Mouse (Mus musculus): ENCODE data around the gene Klra2. TPM values are rescaled to one million over a fixed set of nuclear protein-coding genes. Genes with fewer than 3 reads are reported as not detected.
"Not testable (repeated sequence)": the region's sequence is repeated elsewhere in the genome, so short reads cannot be mapped to it uniquely, and the experiment has no call there.

Klra2 gene
- 0.20 and 0.29 TPM in 2 replicates for polyA plus RNA-seq (2015; fragmentation: Nextera tagmentation; extraction: Ambion mirVana)

DNA sequence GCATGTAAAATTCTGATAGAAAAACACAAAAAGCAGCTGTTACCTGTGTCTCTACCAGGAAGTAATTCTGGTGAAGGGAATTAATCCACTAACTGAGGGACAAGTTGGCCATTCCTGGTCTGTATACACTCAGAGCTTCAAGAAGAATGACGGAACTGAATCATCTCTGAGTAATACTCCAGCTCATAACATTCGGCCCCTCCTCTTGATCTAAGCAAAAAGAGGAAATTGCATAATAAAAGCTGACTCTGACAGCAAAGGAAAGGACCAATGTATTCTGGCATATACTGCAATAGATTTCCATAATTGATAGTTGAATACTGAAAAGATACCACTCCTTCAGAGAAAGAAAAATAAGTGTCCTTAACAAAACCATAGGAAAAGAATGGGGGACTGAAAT lies at the start of gene Klra2:
Gene Klra2, minus strand, starts transcription at position 157 of the 400 bp plus-strand sequence.
- Histone ChIP-seq H3K4me3 (replicated peaks; ENCODE audit: low read depth, low read length) (no peak within 1 kb of the TSS), H3K9ac (ENCODE audit: low read depth, low read length) (no peak within 1 kb of the TSS), H3K36me3 (ENCODE audit: insufficient read depth, low read length) (no peaks in the 10 kb centered on the region), H3K4me1 (replicated peaks; ENCODE audit: insufficient read depth, low read length) (no peaks in the 10 kb centered on the region), H3K9me3 (replicated peaks; ENCODE audit: low read length) (no peaks in the 10 kb centered on the region), H3K27ac (no peak within 1 kb of the TSS), H3K4me2 (ENCODE audit: low read length) (no peak within 1 kb of the TSS), H3K27me3 (ENCODE audit: insufficient read depth, low read length) (no peaks in the 10 kb centered on the region)
- WGBS = 81% methylated on average over 2 of the region's 2 CpGs
- no peak for DNase-seq (ENCODE audit: low spot score)
- no peak for ATAC-seq (replicated peaks; ENCODE audit: low FRiP score, low read depth)
- TF ChIP-seq CTCF (IDR thresholded peaks at IDR 0.05; ENCODE audit: low read depth) = no peak

GRCm38 (mm10) chr6:131294435-131295112 lies 47.4 kb upstream of the Klra2 start:
- no peak overlapping the region for H3K4me3 ChIP-seq (replicated peaks; ENCODE audit: low read depth, low read length)
- H3K27me3 ChIP-seq (ENCODE audit: insufficient read depth, low read length) = no peaks in the 10 kb centered on the region
- no peak overlapping the region for H3K9ac ChIP-seq (ENCODE audit: low read depth, low read length)
- WGBS = 83% methylated on average over 5 of the region's 5 CpGs
- H3K27ac ChIP-seq = no peak overlapping the region
- ATAC-seq (replicated peaks; ENCODE audit: low FRiP score, low read depth) (no peak), DNase-seq (ENCODE audit: low spot score) (no peak)
- no peak overlapping the region for H3K4me2 ChIP-seq (ENCODE audit: low read length)
- H3K9me3 ChIP-seq (replicated peaks; ENCODE audit: low read length) = no peaks in the 10 kb centered on the region
- no peak for TF ChIP-seq CTCF (IDR thresholded peaks at IDR 0.05; ENCODE audit: low read depth)
- no peaks in the 10 kb centered on the region for H3K36me3 ChIP-seq (ENCODE audit: insufficient read depth, low read length)
- H3K4me1 ChIP-seq (replicated peaks; ENCODE audit: insufficient read depth, low read length) = peaks cover 11% of the 10 kb centered on the region; the same call in 1 of the 2 replicates

GRCm38 (mm10) chr6:131293916-131294315 lies 46.8 kb upstream of the Klra2 start:
- Histone ChIP-seq H3K4me3 (replicated peaks; ENCODE audit: low read depth, low read length) (no peak overlapping the region), H3K4me1 (replicated peaks; ENCODE audit: insufficient read depth, low read length) (peaks cover 11% of the 10 kb centered on the region; the same call in 1 of the 2 replicates), H3K9me3 (replicated peaks; ENCODE audit: low read length) (no peaks in the 10 kb centered on the region), H3K9ac (ENCODE audit: low read depth, low read length) (no peak overlapping the region), H3K4me2 (ENCODE audit: low read length) (no peak overlapping the region), H3K36me3 (ENCODE audit: insufficient read depth, low read length) (no peaks in the 10 kb centered on the region), H3K27ac (no peak overlapping the region), H3K27me3 (ENCODE audit: insufficient read depth, low read length) (no peaks in the 10 kb centered on the region)
- no peak for TF ChIP-seq CTCF (IDR thresholded peaks at IDR 0.05; ENCODE audit: low read depth)
- DNase-seq (ENCODE audit: low spot score) (no peak), ATAC-seq (replicated peaks; ENCODE audit: low FRiP score, low read depth) (no peak)
- 84% methylated on average over 5 of the region's 5 CpGs for WGBS

DNA sequence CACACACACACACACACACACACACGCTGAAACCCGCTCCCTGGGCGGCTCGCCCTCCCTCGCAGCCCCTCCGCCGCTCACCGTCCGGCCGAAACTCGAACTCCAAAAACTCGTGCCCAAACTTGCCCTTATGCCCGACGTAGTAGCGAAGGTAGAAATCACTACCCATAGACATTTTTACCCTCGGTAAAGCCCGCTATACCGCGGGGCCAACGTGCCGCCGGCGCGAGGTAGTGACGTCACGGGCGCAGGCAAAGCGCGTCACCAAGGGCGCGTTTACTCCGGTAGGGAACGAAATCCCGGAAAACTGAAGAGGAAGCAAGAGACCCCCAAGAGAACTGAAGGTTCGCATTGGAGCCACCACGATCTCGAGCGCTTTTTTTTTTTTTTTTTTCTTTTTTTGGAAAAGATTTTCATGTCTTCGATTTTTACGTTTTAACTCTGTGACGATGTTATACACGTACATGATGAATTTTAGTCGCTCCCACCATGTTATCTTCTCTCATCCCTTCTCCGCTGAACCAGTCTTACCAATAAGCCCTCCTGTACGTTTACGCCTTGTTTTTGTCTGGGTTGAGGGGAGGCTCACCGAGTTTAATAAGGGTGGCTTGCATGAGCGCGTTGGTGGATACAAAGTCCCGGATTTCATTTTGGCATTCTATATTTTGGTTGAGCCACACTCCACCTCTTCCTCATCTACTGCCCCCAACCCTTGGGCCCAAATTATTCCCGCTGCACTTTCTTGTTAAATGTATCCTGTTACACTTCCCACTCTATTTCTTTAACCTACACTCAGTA lies 46.0 kb upstream of the Klra2 start, which contains the start of gene Magohb:
Gene Magohb, minus strand, starts transcription at position 254 of the 798 bp plus-strand sequence.
- H3K9ac ChIP-seq (ENCODE audit: low read depth, low read length) = peak within 1 kb of the TSS; percentile 65
- peaks cover 11% of the 10 kb centered on the region; the same call in 1 of the 2 replicates for H3K4me1 ChIP-seq (replicated peaks; ENCODE audit: insufficient read depth, low read length)
- H3K4me3 ChIP-seq (replicated peaks; ENCODE audit: low read depth, low read length) = peak within 1 kb of the TSS; percentile 60
- no peak for TF ChIP-seq CTCF (IDR thresholded peaks at IDR 0.05; ENCODE audit: low read depth)
- no peaks in the 10 kb centered on the region for H3K9me3 ChIP-seq (replicated peaks; ENCODE audit: low read length)
- H3K36me3 ChIP-seq (ENCODE audit: insufficient read depth, low read length) = no peaks in the 10 kb centered on the region
- peak within 1 kb of the TSS; percentile 67 for H3K4me2 ChIP-seq (ENCODE audit: low read length)
- H3K27ac ChIP-seq = peak within 1 kb of the TSS; percentile 55
- peak; percentile 90 for ATAC-seq (replicated peaks; ENCODE audit: low FRiP score, low read depth)
- peak; percentile 81 for DNase-seq (ENCODE audit: low spot score)
- H3K27me3 ChIP-seq (ENCODE audit: insufficient read depth, low read length) = no peaks in the 10 kb centered on the region
- WGBS = 2% methylated on average over 51 of the region's 51 CpGs

- Histone ChIP-seq H3K9ac (ENCODE audit: low read depth, low read length) (peak overlapping the region; percentile 65), H3K4me2 (ENCODE audit: low read length) (peak overlapping the region; percentile 67), H3K9me3 (replicated peaks; ENCODE audit: low read length) (no peaks in the 10 kb centered on the region), H3K36me3 (ENCODE audit: insufficient read depth, low read length) (peaks cover 5% of the 10 kb centered on the region; the same call in 1 of the 2 replicates), H3K27ac (peak overlapping the region; percentile 55), H3K4me1 (replicated peaks; ENCODE audit: insufficient read depth, low read length) (peaks cover 11% of the 10 kb centered on the region; the same call in 1 of the 2 replicates), H3K4me3 (replicated peaks; ENCODE audit: low read depth, low read length) (peak overlapping the region; percentile 60), H3K27me3 (ENCODE audit: insufficient read depth, low read length) (no peaks in the 10 kb centered on the region)
- DNase-seq (ENCODE audit: low spot score) (peak; percentile 48), ATAC-seq (replicated peaks; ENCODE audit: low FRiP score, low read depth) (peak; percentile 52)
- 11% methylated on average over 10 of the region's 10 CpGs for WGBS
- TF ChIP-seq CTCF (IDR thresholded peaks at IDR 0.05; ENCODE audit: low read depth) = no peak
These were observed 45.3 kb upstream of the Klra2 start for GRCm38 (mm10) chr6:131292276-131292990.

DNA sequence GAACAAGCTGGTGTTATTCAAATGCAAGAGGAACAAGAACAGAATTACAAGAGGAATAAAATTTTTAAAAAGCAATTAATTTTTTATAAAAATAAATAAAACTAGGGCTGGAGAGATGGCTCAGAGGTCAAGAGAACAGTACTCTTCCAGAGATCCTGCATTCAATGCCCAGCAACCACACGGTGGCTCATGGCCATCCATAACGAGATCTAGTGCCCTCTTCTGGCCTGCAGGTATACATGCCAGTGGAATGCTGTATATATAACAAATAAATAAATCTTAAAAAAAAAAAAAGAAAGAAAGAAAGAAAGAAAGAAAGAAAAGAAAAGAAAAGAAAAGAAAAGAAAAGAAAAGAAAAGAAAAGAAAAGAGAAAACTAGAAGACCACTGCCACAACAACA lies 43.3 kb upstream of the Klra2 start:
- ATAC-seq (replicated peaks; ENCODE audit: low FRiP score, low read depth) = no peak
- no peaks in the 10 kb centered on the region for H3K9me3 ChIP-seq (replicated peaks; ENCODE audit: low read length)
- TF ChIP-seq CTCF (IDR thresholded peaks at IDR 0.05; ENCODE audit: low read depth) = peak; percentile 78
- no peak overlapping the region for H3K9ac ChIP-seq (ENCODE audit: low read depth, low read length)
- H3K36me3 ChIP-seq (ENCODE audit: insufficient read depth, low read length) = peaks cover 6% of the 10 kb centered on the region; the same call in 1 of the 2 replicates
- no peaks in the 10 kb centered on the region for H3K27me3 ChIP-seq (ENCODE audit: insufficient read depth, low read length)
- H3K4me1 ChIP-seq (replicated peaks; ENCODE audit: insufficient read depth, low read length) = peaks cover 11% of the 10 kb centered on the region; the same call in 1 of the 2 replicates
- H3K27ac ChIP-seq = no peak overlapping the region
- H3K4me2 ChIP-seq (ENCODE audit: low read length) = no peak overlapping the region
- H3K4me3 ChIP-seq (replicated peaks; ENCODE audit: low read depth, low read length) = no peak overlapping the region
- 7% methylated on average over 2 of the region's 2 CpGs for WGBS
- peak; percentile 77 for DNase-seq (ENCODE audit: low spot score)

- ATAC-seq (replicated peaks; ENCODE audit: low FRiP score, low read depth); H3K9me3 ChIP-seq (replicated peaks; ENCODE audit: low read length); H3K27me3 ChIP-seq (ENCODE audit: insufficient read depth, low read length); H3K4me2 ChIP-seq (ENCODE audit: low read length); H3K36me3 ChIP-seq (ENCODE audit: insufficient read depth, low read length); H3K4me1 ChIP-seq (replicated peaks; ENCODE audit: insufficient read depth, low read length); H3K9ac ChIP-seq (ENCODE audit: low read depth, low read length); DNase-seq (ENCODE audit: low spot score); H3K27ac ChIP-seq; H3K4me3 ChIP-seq (replicated peaks; ENCODE audit: low read depth, low read length): not testable (repeated sequence)
- 95% methylated on average over 2 of the region's 2 CpGs for WGBS
These were observed 31.0 kb upstream of the Klra2 start for GRCm38 (mm10) chr6:131278160-131278559.

Measured in kidney, postnatal 0 days (tissue).